Mouse (Mus musculus): Measurements from ENCODE around the gene Atxn3.
"Not testable (repeated sequence)": the region's sequence is repeated elsewhere in the genome, so short reads cannot be mapped to it uniquely, and the experiment has no call there.

Gene Atxn3

DNA sequence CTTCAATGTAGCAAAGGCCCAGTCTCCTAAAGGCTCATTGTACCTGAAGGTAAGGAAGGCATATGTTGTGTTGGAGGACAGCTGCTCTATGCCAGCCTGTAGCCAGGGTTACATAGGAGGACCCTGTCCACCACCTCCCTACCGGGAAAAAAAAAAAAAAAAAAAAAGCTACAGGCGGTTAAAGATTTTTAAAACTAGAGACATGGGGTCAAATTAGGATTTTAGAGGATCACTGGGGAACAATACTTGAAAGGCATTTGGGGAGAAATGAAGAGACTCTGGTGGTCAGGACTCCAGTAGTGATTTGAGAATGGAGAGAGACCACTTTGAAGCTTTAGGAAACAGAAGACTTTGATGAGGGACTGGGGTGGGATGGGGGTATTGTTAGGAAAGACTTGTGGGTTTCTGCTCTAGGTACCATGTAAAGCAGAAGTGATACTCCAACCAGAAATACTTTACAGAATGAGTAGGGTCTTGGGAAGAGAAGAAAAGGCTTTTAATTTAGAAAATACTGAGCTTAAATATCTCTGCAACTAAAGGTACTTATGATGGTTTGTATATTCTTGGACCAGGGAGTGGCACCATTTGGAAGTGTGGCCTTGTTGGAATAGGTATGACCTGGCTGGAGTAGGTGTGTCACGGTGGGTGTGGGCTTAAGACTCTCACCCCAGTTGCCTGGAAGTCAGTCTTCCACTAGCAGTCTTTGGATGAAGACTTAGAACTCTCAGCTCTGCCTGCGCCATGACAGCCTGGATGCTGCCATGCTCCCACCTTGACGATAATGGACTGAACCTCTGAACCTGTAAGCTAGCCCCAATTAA, 1.1 kb upstream of the Atxn3 start:
- DNase-seq (ENCODE audit: extremely low spot score, low read depth, low spot score), result not testable (repeated sequence)

DNA sequence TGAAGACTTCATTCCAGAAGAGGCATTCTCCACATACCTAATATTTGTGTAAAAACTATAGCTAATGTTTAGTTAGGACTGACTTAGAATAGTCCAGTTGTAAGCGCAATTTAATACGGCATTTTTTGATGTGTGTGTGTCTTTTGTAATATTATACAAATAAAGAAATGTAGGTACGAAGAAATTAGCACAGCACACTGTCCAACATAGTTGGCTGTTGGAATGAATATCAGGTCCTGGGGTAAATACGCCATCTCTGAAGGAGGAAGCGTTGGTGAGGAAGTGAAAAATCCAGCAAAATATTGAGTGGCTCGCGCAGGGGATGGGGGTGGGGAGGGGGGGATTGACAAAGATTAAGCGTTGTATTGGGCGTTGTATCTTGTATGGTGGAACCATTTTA, 510 bp upstream of the Atxn3 start:
- no peak for DNase-seq (ENCODE audit: extremely low spot score, low read depth, low spot score)

DNA sequence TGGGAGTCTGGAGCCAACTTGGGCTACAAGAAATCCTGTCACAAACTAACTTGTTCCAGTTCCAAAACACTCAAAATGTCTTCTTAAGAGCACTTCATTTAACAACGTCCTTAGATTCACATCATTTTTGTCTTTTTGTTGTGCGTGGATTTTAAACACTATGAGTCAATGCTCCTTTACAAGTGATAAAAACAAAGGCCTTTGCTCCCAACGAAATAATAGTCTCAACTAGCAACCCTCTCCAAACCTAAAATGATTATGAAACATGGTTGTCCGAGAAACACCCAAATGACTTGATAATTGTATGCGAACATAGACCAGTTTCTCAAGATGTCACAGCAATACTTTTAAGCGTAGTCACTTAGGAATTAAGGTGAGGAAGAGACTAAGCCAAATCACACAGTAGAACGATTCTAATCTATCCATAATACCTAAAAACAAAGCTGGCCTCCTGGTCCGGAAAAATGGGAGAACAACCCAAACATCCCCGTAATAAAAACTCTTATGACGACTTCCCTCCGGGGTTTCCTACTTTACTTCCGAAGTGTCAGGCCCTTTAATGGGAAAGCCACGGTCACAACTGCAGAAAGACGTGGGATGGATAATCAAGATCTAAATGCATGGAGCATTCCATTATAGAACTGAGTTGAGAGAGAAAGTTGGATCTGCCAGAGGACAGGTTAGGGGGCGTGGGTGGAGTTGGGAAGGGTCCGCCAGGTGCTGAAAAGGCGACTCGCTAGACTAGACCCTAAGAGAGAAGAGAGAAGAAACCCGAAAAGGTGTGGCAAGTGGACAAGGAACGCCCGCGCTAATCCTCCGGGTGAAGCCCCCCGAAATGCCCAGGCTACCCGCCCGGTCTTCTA, 736 bp downstream of the Atxn3 start:
- DNase-seq (ENCODE audit: extremely low spot score, low read depth, low spot score), result no peak

DNA sequence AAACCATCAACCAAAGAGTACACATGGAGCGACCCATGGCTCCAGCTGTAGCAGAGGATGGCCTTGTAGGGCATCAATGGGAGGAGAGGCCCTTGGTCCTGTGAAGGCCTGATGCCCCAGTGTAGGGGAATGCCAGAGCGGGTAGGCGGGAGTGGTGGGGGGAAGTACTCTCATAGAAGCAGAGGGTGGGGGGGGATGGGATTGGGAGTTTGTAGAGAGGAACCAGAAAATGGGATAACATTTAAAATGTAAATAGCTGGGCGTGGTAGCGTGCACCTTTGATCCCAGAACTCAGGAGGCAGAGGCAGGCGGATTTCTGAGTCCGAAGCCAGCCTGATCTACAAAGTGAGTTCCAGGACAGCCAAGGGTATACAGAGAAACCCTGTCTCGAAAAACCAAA, 2.2 kb downstream of the Atxn3 start:
- DNase-seq (ENCODE audit: extremely low spot score, low read depth, low spot score), result not testable (repeated sequence)

DNA sequence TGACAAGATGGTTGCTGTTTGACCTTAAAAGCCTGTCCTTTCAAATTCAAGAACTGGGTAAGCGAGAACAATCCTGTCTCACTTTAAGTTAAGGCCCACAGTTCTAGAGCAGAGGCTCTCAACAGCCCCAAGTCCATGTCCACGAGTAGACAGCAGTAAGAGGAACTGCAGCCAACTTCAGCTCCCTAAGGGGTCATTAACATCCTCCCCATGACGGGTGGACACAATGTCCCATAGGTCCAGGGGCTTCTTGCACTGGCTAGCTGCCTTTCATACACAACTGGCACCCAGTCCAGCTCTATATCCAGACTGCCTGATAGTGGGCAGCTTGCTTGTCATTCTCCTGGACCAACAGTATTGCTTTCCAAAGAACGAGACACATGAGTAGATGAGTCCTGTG, 9.2 kb downstream of the Atxn3 start:
- no peak for DNase-seq (ENCODE audit: extremely low spot score, low read depth, low spot score)

DNA sequence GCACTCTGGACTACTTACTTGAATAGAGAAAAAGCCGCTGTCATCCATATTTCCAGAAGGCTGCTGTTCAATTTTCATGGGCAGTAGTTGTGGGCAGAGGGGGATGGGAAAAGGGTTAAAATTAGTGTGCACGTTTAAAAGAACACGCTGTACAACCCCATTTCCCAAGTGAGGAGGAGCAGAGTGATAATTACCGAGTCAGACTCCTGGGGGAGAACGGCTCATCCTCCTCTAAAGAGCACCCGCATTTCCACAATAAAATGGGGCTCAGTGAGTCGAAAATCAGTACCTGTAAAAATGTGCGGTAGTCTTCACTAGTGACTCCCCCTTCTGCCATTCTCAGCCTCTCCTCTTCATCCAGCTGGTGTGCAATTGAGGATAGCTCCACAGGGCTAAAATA, 10.1 kb downstream of the Atxn3 start:
- DNase-seq (ENCODE audit: extremely low spot score, low read depth, low spot score), result no peak

DNA sequence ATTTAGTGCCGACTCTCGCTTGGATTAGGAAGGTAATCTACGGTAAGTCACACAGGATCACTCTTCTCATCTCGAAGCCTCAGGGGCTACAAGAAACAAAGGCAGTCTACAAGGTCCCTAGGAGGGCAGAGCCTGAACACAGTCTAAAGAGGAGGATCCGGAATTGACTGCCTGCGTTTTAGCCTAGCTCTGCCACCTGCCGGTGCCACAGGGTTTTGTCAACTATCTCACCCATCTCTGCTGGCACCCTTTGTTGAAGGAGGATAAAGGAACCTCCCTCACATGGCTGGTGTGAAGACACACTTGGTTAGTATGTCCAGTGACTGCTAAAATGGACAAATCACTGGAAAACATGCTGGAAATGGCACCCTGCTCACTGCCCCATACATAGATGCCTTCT, 20.5 kb downstream of the Atxn3 start:
- DNase-seq (ENCODE audit: extremely low spot score, low read depth, low spot score), result no peak

DNA sequence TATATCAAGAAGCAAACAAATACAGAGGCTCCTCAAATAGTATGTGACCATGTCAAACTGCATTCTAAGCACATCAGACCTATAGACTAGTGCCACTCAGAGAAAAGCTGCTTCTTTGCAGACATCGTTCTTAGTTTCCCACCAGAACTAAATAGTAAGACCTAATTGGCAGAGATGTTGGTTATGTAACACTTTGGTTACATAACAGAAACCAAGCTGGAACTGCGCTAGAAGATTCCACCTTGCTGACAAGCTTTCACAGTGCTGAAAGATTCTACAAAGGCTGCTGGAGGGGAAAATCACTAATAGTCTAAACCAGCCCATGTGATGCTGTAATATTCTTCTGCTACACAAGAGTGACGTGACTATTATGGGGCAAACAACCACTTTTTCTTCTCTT, 22.8 kb downstream of the Atxn3 start:
- DNase-seq (ENCODE audit: extremely low spot score, low read depth, low spot score), result no peak

DNA sequence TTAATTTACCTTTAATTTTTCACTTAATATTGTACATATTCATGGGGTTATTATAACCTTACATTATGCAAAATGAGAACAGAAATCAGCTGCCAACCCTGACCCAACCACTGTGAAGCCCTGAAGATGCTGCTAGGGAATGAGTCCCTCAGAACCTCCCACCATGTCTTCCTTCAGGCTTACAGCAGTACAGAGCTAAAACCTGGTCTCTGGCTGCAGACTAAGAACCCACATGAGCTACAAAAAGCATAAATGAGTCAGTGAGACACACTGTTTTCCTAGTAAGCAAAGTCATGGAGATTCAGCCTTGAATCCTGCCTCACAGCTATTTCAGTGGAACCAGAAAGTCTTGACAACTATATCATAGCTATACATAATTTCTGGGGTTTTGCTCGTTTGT, 29.6 kb downstream of the Atxn3 start:
- DNase-seq (ENCODE audit: extremely low spot score, low read depth, low spot score), result no peak

DNA sequence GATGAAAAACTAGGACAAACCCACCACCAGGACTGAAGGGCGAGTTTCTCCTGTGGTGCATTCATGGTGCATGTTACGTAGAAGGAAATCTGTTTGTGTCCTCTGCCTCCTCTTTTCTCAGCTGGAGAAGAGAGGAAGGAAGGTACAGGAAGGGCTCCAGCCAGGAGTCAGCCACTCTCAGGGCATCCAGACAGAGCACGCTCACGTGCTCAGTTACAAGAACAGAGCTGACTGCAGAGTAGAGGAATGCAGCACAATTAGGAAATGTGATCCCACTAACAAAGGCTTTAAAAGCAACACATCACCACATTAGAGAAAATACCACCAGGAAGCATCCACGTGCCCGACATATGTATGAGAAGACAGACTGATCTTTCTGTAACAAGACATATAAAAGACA, 35.7 kb downstream of the Atxn3 start:
- no peak for DNase-seq (ENCODE audit: extremely low spot score, low read depth, low spot score)

DNA sequence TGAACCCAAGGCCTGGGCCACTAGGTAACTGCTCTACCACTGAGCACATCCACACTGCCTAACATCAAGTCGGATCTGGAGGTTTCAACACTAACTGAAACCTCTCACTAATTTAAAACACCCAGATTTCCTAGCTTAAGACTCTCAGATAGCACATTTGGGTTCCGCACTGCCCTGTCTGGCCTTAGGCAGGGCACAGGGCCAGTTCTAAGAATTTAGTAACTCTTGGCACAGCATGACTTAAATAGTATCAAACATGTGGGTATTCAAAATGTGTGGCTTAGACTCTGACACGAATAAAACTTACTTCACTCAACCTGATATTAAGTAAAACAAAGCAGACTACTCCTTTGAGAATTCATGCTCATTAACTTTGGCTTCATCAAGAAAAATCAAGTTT, 38.2 kb downstream of the Atxn3 start:
- DNase-seq (ENCODE audit: extremely low spot score, low read depth, low spot score), result no peak

DNA sequence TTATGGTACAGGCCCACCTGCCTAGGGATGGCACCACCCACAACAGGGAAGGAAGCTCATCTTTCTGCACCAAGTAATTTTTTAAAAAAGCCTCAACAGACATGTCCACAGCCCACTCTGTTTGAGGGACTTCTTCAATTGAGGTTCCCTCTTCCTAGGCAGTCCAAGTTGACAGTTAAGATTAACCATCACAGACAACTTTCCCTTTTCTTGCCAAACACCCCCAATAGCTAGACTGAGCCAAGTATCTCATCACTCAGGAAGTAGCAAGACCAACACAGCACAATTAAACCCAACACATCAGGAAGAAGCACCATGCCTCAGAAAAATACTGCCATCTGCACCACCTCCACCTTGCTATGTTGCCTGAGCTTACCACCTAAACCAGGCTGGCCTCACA, 40.9 kb downstream of the Atxn3 start:
- no peak for DNase-seq (ENCODE audit: extremely low spot score, low read depth, low spot score)

DNA sequence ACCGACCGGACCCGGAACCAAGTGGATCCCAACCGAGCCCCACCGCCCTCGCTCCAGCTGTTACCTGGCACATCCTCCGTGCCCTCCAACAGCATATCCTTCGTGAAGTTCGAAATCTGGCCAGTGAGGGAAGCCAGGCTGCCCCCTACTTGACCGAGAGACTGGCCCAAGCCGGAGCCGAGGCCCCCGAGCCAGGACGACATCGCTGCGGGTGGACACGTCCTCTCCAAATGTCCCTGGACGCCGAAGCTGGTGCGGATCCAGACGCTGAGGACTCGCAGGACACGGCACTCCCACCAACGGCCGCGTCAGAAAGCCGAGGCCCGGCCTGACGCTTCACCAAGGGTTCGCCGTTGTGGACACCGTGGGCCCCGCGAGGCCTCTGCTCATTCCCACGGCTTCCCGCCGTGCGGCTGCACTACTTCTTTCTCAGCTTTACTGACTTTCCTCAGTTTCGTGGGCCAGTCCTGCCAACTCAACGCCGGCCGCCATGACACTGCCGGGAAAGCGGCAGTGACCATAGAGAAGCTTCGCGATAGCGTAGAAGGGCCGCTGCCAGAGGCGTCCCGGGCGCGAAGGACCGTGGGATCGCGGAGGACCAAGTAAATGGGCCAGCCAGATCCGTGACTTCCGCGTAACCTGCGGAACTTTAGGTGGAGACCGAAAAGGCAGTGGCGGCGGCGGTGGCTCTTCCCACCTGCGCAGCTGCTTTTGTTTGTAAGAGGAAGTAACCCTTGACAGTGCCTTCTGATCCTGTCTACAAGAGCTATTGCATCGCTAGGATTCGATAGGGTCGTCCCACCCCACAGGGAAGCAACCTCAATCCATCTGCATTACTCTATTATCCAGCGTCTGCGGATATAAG, 45.2 kb downstream of the Atxn3 start, which contains the start of gene Trip11:
Trip11 (minus strand) TSS at position 642 of the 865 bp plus-strand sequence.
- DNase-seq (ENCODE audit: extremely low spot score, low read depth, low spot score), result peak; percentile 54

DNA sequence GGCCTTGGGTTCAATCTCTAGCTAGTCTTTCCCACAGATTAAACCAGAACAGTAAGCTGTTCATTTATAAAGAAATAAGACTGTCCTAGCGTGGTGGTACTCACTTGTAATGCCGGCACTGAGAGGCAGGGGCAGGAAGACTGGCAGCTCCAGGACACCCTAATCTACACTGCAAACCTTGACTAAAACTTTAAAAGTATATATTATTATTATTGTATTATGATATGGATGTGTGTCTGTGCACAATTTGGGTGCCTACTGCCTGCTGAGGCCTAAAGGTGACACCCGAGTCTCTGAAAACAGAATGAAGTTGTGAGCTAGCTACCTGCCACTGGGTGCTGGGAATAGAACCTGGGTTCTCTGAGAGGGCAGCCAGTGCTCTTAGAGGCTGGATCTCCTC, 46.7 kb downstream of the Atxn3 start:
- DNase-seq (ENCODE audit: extremely low spot score, low read depth, low spot score), result no peak

DNA sequence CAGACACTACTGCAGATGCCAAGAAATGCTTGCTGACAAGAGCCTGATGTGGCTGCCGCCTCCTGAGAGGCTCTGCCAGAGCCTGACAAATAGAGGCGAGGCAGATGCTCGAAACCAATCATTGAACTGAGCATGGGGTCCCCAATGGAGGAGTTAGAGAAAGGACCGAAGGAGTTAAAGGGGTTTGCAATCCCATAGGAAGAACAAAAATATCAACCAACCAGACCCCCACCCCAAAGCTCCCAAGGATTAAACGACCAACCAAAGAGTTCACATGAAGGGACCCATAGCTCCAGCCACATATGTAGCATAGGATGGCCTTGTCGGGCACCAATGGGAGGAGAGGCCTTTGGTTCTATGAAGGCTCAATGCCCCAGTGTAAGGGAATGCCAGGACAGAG, 47.7 kb downstream of the Atxn3 start:
- no peak for DNase-seq (ENCODE audit: extremely low spot score, low read depth, low spot score)

DNA sequence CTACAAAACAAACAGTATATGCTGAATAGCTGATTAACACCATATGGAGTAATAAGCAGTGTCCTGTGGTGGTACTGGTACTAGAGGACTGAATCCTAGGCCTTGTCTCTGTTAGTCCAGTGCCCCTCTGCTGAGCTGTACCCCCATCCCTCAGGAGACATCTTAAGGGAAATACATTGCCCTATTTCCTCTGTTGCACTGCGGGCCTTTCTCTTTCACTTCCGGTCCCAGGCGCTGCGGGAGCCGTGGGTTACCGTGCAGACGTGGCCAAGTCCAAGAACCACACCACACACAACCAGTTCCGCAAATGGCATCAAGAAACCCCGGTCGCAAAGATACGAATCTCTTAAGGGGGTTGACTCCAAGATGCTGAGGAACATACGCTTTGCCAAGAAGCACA, 52.2 kb downstream of the Atxn3 start:
- no peak for DNase-seq (ENCODE audit: extremely low spot score, low read depth, low spot score)

DNA sequence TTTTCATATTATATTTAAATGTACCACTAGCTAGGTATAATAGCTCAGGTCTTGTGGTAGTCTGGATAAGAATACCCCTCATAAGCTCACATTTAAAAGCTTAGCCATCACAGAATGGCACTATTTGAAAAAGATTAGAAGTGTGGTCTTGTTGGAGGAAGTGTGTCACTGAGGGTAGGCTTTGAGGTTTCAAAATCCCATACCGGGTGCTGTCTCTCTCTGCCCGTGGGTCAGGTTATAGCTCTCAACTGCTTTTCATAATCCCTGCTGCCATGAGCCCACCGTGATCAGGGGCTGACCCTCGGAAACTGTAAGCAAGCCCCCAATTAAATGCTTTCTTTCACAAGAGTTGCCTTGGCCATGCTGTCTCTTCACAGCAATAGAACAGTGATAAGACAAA, 53.1 kb downstream of the Atxn3 start:
- no peak for DNase-seq (ENCODE audit: extremely low spot score, low read depth, low spot score)

DNA sequence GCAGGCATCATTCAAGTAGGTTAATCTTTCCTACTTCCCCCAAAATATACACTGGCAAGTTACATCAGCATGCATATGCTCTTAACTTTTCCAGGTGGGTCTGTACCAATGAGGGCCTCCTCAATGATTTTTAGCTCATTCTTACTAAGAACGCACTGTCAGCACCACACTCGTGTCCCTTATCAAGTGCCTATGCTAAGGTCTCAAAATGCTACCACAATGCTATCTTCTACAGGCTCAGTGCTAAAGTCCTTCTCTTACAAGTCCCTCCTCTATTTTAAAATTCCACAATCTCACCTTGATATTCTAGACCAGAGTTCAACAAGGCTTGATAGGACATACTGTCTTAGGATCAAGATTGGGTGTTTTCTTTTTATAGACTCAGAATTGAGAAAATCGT, 53.9 kb downstream of the Atxn3 start:
- no peak for DNase-seq (ENCODE audit: extremely low spot score, low read depth, low spot score)

DNA sequence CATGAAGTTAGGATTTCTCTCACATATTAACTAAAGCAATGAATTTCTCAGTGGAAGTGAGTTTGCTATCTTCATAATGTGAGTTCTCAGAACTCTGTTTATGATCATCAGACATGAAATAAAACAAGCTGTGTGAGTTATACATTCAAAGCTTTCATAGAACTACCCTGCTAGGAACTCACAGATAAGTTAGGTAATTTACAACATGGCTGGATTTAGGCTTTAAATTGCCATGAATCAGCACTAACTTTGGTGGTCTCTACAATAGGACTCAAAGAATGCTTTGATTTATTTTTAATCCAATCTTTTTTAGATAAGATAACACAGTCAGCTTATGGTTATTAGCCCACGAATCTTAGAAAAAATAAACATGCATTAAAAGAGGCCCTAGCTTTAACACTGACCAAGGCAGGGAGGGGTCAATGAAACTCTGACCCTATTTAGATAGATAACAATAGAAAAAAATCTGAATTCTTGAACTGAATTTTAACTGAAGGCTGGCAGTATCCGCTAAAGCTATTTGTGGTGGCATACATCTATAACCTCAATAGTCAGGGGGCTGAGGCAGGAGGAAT, 58.3 kb downstream of the Atxn3 start:
- DNase-seq (ENCODE audit: extremely low spot score, low read depth, low spot score), result no peak

DNA sequence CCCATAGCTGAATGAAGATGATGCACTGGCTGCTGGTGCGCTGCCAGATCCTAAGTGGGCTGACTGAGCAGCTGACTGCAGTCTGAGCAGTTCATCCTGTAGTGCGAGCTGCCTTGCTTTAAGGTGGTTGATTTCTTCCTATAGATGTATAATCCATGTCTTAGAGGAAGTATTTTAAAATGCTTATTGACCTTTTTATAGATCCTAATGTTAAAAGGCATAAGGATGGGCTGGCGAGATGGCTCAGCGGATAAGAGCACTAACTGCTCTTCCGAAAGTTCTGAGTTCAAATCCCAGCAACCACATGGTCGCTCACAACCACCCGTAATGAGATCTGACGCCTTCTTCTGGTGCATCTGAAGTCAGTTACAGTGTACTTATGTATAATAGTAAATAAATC, 59.1 kb downstream of the Atxn3 start:
- no peak for DNase-seq (ENCODE audit: extremely low spot score, low read depth, low spot score)

DNA sequence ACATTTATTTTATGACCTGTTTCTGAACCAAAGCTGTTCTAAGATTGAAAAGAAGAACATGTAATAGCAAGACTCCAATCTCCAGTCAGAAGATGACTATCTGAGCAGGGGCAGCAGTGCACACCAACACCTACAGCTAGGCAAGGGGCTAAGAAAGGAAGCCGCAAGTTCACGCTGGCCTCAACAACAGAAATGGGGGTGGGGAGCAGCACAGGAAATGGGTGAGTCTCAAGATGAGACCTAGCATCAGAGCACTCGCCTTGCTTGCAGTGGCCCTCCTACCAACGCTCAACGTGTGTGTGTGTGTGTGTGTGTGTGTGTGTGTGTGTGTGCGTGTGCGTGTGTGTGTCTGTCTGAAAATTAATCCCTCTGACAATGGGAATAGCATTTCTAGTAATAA, 60.9 kb downstream of the Atxn3 start:
- no peak for DNase-seq (ENCODE audit: extremely low spot score, low read depth, low spot score)

All from hindlimb bud, embryonic 11.5 days (tissue).